Mouse (Mus musculus) adrenal gland, postnatal 14 days (tissue): ENCODE data around the gene Slc6a1. TPM values are rescaled to one million over a fixed set of nuclear protein-coding genes. Genes with fewer than 3 reads are reported as not detected.
"Not testable (repeated sequence)": the region's sequence is repeated elsewhere in the genome, so short reads cannot be mapped to it uniquely, and the experiment has no call there.

Experiments used
- DNase-seq: peaks from one replicate; pipeline ENCODE4 v3.0.0; 2021; ENCODE audit warnings: mixed read lengths
- total RNA-seq: library from RNA; stranded (reverse); gene quantifications from 2 replicates; pipeline ENCODE4 v1.2.3, GENCODE M21; 2021

Slc6a1 gene
- total RNA-seq, 1 experiment from 2014 or later = not detected

- DNase-seq = peak; percentile 35
Observed at GRCm38 (mm10) chr6:114290184-114290583, 7.7 kb downstream of the Slc6a1 start.

- no peak for DNase-seq
Observed at GRCm38 (mm10) chr6:114290929-114291328, 8.5 kb downstream of the Slc6a1 start.

GRCm38 (mm10) chr6:114291396-114291795 lies 9.0 kb downstream of the Slc6a1 start:
- DNase-seq = no peak

GRCm38 (mm10) chr6:114293511-114293910 lies 11.1 kb downstream of the Slc6a1 start:
- no peak for DNase-seq

- no peak for DNase-seq
Observed at GRCm38 (mm10) chr6:114295086-114295485, 12.7 kb downstream of the Slc6a1 start.

- no peak for DNase-seq
Observed at GRCm38 (mm10) chr6:114297260-114298002, 15.0 kb downstream of the Slc6a1 start.

GRCm38 (mm10) chr6:114299699-114300098 lies 17.3 kb downstream of the Slc6a1 start:
- DNase-seq = no peak

GRCm38 (mm10) chr6:114300737-114301136 lies 18.3 kb downstream of the Slc6a1 start:
- DNase-seq = no peak

- DNase-seq = no peak
Observed at GRCm38 (mm10) chr6:114304668-114305067, 22.2 kb downstream of the Slc6a1 start.

GRCm38 (mm10) chr6:114320511-114320910 lies 38.1 kb downstream of the Slc6a1 start:
- DNase-seq = no peak

- DNase-seq = no peak
Observed at GRCm38 (mm10) chr6:114321146-114321545, 38.7 kb downstream of the Slc6a1 start.

- no peak for DNase-seq
Observed at GRCm38 (mm10) chr6:114322914-114323313, 40.5 kb downstream of the Slc6a1 start.

GRCm38 (mm10) chr6:114324808-114325207 lies 42.4 kb downstream of the Slc6a1 start:
- DNase-seq = no peak

GRCm38 (mm10) chr6:114329597-114330470 lies 47.4 kb downstream of the Slc6a1 start:
- no peak for DNase-seq

- no peak for DNase-seq
Observed at GRCm38 (mm10) chr6:114331926-114332325, 49.5 kb downstream of the Slc6a1 start.

GRCm38 (mm10) chr6:114336128-114336943 lies 53.9 kb downstream of the Slc6a1 start:
- DNase-seq = no peak

GRCm38 (mm10) chr6:114336944-114337215 lies 54.4 kb downstream of the Slc6a1 start:
- DNase-seq = no peak

GRCm38 (mm10) chr6:114341381-114341780 lies 58.9 kb downstream of the Slc6a1 start:
- not testable (repeated sequence) for DNase-seq

GRCm38 (mm10) chr6:114343740-114344139 lies 61.3 kb downstream of the Slc6a1 start:
- peak; percentile 53 for DNase-seq

GRCm38 (mm10) chr6:114345156-114345555 lies 62.7 kb downstream of the Slc6a1 start:
- peak; percentile 77 for DNase-seq

- peak; percentile 23 for DNase-seq
Observed at GRCm38 (mm10) chr6:114347831-114348754, 65.7 kb downstream of the Slc6a1 start.

GRCm38 (mm10) chr6:114354635-114355034 lies 72.2 kb downstream of the Slc6a1 start:
- no peak for DNase-seq
